Mouse (Mus musculus) forelimb bud, embryonic 11.5 days (tissue): ENCODE data around the gene Rgs3.

ENCODE experiments used
- DNase-seq: peaks from one replicate; pipeline ENCODE4 v3.0.0-alpha.2; 2012; ENCODE audit warnings: low read depth, low spot score

The Rgs3 gene

DNA sequence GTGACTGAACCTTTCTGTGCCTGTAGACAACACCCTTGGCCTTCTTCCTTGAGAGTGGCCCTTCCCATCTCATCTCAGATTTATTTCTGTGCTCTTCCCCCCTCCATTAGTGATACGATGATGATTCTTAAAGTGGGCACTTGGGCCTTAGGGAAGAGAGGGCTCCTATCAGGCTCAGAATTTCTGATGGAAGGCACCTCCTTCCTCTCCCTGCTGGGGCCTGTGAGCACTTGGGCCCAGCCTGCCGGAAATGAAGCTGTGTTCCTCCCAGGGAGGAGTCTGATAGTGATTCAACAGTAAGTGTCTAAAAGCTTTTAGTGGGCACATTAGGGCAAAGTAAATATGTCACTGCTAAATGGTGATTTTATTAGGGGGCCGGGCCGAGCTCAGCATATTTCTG is 67.7 kb downstream of the Rgs3 start:
- DNase-seq, result no peak

DNA sequence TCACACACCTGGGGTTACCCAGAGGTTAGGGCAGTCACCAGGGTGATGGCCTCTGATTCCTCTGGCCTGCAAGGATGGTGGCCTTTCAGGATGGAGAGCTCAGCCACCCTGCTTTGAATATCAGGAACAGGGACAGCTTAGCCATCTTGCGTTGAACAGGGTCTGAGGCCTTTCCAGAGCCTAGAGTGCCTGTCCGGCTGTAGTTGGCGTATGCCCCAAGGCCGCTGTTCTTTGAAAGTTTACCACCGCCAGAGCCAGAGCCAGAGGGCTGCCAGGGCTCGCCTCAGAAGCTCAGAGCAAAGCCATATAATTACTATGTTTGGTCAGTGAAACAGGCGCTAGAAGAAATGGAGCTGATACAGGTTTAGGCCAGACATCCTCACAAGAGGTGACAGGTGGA is 68.9 kb downstream of the Rgs3 start:
- DNase-seq, result no peak

DNA sequence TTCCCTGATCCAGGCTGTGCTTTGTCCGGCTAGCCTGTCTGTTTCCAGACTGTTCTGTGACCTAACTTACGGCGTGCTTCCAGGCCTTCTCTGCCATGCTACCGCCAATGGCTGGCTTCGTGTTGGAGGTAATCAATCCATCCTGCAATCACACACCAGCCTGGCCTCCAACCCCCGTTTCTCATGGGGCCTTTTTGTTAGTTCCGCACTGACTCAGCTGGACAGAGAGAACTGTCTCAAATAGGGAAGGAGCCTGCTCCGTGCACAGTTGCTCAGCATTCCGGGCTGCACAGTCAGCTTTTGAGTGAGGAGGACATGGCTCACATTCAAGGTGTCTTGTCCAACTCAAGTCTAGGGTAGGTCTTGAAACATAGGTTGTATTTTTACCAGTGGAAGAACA is 69.8 kb downstream of the Rgs3 start:
- DNase-seq, result no peak

DNA sequence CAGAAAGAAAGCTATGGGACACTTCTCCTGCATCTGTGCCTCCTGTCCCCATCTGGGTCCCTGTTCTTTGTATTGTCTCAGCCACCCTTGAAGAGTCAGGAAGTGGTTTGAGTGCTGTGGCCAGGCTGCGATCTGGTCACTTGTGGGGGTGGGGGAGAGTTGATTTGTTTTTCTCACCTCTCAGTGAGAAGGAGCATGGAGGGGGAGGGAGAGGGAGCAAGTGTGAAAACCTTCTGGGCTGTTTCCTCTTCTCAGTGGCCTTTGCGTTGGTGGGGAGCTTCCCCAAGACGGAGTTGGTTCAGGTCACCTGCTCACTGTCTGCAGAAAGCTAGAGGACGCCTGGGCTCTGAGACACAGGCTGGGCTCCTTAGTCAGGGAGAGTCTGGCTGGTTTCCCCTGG is 70.3 kb downstream of the Rgs3 start:
- no peak for DNase-seq

DNA sequence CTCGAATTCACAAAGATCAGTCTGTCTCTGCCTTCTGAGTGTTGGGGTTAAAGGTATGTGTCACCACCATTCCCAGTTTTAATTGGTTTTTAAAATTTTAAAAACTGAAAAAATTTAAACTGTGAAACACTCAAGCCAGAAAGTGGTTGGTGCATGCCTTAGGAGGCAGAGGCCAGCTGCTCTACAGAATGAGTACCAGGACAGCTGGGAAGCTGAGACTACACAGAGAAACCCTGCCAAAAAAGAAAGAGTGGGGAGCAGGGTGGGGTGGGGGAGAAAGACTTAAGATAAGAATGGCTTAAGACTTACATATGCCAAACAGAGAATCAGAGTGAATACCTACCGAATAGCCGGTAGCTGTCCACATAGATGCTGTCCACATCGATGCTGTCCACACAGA is 73.6 kb downstream of the Rgs3 start:
- no peak for DNase-seq

DNA sequence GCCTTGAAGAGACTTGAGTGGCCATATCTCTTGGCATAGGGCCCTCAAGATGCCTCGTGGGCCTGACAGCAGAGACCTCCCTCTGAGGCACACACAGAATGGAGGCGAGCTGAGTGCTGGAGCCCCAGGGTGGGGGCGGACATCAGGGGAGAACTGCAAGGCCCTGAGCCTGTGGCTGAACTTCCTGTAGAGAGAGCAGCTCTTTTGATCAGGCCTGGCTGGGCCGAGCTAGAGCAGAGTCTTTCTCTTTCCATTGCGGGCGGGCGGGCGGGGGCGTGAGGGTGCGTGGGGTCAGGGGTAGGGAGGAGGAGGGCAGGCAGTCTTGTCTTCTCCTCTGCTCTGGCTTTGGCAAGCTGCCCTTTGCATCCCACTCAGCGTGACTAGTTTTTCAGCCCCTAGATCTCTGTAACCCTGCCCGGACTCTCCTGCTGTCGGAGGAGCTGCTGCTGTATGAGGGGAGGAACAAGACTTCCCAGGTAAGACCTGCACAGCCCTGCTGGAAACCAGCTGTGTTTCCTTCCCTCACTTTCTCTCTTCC is 74.5 kb downstream of the Rgs3 start:
- DNase-seq, result no peak

DNA sequence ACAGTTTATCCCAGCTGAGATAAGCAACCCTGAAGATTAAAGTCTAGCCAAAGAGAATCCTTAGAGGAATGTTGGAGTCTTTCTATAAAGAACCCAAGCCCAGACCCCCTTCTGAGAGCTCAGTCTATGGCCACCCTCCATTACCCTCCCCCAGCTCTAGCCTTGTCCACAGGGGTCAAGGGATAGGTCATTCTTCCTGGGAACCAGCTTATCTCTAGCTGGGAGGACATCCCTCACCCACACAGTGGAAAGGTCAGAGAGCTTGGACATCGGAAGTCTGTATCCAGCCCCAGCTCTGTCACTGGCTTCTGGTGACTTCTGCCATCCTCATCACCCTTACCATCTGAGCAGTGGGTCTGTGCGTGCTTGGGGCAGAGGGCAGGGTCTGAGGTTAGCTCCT is 75.2 kb downstream of the Rgs3 start:
- DNase-seq, result no peak

DNA sequence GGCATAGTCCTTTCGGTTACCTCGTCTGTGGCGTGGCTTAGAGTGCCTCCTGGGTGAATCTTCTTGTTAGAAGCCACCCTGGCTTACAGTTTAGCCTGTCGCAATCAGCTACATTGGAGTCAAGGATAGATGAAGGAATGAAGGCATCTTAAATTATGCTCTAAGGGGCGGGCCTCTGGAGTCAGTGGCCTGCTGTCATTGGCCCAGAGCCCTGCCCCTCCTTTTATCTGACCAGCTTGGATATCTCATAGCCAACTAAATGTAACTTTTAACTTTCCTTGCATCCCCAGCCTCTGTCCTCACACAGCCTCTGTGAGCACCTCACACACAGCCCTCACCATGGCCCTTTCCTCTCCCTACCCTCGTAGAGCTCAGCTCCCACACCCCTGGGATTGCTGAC is 76.4 kb downstream of the Rgs3 start:
- no peak for DNase-seq

DNA sequence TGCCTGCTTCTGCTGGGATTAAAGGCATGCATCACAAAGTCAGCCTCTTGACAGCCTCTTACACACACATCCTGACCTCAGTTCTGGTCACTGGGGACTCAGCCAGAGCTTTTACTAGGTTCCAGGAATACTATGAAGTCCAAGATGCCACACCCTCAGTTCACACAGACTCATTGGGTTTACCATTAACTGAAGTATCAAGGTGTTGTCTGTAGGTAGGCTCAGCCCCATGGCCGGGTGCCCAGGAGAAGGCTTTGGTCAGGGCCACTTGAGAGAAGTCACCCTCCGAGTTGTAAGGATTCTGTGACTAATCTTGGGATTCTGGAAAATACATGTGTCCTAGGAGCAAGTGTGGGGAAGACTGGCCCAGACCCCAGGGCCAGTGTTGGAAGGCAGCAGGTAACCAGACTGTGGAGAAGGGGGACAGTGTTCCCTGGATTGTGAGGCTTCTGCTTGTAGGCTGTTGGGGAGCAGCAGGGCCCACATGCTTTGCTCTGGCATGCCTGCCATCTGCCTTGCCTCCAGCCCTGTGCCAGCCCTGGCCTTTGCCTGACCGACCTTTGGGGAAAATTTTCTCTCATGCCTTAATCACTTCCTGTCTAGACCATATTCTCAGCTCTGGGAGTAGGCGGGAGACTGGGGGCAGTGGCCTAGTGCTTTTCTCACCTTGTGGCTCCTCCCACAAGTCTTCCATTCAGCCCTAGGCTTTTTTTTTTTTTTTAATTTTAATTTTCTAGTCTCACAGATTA is 78.4 kb downstream of the Rgs3 start:
- no peak for DNase-seq

DNA sequence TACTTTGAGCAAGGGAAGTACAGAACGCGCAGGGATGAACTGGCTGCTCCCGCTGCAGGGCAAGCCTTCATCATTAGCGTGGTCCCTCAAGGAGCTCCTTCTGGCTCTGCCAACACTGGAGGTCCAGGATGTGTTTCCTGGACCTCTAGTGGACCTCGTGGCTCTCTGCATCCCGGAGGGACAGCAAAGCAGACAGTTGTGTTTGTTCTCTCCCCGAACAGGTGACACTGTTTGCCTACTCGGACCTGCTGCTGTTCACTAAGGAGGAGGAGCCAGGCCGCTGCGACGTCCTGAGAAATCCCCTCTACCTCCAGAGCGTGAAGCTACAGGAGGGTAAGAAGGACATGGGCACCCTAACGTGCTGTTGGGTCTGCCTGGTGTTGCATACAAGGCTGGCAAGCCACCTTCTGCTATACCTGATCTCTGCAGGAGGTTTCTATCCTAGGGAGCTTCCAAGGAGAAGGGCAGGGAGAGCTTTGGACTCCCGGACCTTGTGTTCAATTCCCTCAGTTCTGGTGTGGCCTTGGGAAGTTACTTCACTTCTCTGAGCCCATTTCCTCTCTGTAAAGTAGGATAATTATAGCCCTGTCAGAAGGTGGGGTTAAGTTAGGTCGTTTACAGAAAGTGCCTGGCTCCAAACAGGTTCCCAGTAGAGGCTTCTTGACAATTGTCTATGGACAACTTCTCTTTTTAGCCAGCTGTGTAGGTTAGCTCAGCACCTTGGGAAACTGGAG is 81.0 kb downstream of the Rgs3 start:
- DNase-seq, result no peak

DNA sequence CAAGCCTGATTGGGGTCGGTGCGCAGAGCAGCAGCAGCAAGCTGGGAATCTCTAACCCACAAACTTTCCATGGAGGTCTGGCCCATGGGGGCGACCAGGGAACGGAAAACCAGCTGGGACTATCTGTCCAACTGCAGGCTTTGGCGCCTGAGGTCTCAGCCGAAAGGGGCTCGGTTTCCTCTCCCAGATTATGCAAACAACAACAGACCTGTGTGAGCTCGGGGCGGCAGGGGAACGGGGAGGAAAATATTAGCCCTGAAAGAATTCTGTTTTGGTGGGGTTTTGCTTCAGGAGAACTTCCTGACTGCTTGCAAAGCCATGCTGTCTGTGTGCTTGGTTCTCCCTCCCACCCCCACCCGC is 81.6 kb downstream of the Rgs3 start:
- no peak for DNase-seq

DNA sequence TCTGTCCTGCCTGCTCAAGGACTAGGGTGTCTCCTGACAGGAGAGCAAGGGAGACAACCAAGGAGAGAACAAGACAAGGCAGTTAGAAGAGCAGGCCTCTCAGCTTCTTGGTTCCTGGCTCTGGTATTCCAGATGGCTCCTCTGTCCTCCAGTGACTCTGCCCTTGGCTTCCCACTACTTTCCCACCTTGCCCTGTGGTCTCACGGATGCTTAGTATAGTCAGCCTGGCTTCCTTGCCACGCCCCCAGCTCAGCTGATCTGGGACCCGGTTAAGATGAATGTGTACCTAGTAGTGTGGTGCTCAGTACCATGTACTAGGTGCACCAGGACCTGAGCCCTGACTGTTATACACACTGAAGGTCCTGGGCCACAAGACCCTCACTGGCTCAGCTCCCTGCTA is 82.0 kb downstream of the Rgs3 start:
- no peak for DNase-seq

DNA sequence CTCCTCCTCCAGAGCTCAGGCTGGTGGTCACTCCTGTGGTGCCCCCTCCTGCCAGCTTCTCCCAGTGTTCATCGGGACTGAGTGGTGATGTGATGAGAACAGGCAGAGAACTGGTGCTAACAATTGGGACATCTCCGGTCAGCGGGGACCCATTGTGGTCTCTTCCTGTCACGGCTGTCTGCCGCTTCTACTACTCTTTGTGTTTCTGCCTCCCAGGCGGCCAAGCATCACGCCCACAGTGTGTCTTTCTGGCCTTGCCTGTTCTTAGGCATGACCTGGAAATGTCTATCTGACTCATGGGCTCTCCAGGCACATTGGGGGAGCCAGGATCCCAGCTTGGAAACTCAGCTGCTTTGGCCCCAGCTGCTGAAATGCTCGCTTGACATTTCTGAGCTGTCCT is 83.8 kb downstream of the Rgs3 start:
- no peak for DNase-seq

DNA sequence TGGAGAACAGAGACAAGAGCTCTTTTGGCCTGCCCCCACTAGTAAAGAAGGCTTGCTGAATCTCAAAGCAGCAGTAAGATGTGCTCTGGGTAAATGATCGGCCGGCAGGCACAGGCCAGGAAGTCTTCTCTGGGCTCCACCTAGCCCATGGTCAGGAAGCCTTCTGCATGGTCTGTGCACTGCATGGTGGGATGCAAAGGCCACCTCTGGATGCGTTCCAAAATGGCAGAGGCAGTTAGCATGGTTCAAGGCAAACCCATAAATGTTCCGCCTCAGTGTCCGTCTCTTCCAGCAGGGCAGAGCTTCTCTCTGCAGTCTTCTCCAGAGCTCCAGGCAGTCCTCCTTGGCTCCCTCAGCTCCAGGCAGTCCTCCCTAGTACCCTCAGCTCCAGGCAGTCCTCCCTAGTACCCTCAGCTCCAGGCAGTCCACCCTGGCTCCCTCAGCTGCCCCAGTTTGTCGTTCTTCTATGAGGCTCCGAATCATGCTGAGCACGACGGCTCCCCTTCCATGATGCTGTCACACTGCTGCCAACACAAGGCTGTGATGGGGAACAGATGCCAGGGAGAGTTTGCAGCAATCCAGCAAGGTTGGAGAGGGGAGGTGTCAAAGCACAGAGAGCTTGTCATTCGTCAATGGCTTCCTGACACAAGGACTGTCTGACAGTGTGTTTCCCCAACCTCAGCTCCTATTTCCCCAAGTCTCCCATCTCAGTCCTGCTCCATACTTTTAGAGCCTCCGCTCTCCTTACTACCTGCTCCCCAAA is 84.6 kb downstream of the Rgs3 start:
- no peak for DNase-seq

DNA sequence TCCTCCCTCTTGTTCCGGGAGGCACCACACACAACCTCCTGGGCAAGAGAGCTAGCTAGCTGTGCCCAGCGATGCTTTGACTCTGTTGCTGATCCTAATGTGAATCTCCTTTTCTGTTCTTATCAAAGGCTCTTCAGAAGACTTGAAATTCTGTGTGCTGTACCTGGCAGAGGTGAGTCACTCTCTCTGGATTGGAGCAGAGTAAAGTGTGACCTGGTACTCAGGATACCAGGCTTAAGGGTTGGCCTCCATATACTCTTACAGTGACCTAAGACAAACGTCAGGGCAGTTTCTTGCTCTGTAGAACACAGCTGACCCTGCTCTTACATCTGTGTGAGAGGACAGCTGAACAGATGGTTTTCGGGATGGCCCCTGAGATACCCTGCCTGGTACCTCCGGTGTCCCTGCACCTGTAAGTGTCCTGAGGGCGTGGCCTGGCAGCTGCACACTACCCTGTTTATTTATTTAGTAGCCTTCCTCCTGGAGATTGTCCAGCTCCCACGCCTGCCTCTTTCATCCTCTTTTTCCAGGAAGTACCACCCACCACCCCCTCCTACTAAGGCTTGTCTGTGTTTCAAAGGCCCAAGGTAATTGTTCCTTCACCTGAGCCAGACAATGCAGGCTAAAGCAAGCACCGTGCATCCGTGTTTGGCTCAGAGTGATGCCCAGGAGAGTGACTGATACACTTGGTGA is 87.1 kb downstream of the Rgs3 start:
- DNase-seq, result no peak

DNA sequence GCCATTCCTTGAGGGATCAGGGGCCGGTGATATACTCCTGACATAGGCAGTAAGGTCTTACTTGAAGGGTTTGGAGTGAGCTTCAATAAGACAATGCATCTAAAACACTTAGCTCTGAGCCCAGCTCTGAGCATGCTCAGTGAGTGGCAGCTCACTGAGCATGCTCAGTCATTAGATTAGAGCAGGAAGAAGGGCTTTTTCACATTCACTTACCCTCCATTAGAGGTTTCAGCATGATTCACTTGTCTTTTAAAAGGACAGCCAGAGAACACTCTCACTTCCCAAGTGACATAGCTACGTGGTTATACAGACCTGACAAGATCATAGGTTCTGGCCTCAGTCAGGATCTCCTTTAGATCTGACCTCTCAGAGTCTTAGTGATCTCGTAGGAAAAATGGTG is 89.2 kb downstream of the Rgs3 start:
- DNase-seq, result no peak

DNA sequence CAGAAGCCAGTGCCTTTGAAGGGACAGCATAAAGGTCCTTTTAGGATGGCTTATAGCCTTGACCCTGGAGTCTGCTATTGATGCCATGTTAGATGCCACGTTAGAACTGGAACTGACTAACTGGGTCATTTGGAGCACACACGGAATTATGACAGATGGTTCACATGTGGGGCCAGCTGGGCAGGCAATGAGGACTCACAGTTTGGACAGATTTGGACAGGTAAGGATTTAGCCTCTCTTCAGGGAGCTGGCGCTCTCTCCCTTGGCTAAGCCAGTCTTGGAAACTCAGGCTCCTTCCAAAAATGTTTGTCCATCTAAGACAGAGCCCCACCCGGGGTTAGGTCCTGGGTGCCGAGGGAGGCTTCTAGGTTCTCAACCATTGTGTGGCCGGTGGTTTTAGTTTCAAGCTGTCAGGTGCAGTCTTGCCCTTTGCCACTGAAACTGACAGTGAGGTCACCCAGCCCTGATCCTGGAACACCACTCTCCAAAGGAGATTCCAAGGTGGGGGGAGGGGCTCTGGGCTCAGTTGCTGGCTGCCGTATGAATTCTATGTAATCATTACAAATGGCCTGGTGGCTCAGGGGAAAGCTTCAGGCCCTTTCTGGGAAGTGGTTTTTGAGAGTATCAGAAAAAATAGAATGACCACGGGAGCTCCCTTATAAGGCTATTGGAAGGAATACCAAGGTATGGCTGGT is 90.0 kb downstream of the Rgs3 start:
- DNase-seq, result no peak

DNA sequence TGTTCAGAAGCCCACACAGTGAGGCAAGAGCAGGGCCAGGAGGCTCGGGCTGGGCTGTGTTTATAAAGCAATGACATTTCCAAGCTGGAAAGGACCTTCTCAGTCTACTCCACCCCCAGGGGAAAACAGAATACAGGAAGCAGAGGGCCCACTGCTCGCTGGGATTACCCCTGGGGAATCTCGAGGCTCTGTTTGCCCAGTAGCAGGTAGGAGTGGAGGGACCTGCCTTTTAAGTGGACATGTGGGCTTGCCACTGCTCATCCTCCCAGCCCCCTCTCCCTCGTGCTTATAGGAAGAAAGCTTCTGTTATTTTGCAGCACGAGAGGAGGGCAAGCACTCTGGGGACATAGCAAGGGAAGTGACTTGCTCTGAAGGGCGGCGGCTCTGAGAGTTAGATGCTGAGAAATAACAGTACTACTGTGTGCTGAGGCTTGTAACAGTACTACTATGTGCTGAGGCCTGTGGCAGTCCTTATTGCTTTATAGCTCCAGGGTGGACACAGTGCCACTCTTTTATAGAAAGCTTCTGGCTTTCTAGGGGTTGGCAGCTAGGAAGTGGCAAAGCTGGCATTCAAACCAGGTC is 91.6 kb downstream of the Rgs3 start:
- no peak for DNase-seq

DNA sequence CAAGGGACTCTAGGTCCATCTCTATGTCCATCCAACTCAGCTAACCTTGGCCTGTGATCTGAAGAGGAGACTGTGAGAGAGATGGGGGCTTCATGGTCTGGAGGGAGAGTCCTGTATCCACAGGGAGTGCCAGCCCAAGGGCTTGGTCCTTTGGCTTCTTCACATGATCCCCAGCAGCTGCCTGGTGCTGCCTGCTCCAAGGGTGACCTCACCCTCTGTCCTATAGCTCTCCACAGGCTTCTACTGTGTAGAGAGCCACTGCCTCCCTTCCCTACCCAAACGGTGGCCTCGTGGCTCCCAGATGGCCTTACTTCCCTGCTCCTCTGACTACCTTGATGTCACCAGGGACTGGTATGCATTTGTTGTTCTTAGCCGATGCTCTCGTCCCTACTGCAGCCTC is 92.6 kb downstream of the Rgs3 start:
- no peak for DNase-seq

DNA sequence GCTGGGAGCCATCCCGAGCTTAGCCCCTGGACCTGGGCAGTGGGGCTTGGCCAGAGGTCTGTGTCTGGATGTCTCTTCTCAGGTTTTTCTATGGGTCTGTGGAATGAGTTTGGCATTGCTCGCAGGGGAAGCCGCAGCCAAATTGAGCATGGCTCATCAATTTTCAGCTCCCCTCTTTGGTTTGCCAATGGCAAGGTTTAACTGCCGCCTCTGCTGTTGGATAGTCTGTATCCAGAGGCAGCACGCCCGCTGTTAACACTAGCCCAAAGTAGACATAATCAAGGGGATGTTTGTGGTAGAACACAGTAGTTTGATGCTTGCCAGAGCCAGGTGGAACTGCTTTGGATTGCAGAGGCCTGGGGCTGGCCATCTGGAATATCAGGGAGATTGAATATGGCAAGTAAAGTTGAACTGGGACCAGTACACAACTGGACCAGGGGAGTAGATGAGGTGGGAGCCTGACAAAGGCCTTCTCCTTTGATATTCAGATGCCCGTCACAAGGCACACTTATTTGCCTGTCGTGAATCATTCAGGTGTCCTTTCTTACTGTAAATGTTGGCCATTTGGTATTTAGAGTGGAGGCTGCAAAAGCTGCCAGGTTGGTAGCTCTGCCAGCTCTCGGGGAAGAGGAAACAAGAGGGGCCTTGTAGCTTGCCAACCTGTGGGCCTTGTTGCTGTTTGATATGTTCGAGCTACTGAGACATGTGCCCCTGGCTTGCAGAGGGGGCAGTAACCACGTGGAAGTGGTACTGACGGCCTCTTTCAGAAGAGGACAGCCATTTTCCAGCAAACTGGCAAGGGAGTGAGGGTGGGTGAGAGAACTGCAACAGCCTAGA is 93.5 kb downstream of the Rgs3 start:
- DNase-seq, result no peak
